Mouse (Mus musculus) stomach, postnatal 0 days (tissue): ENCODE measurements around the gene Epb42.

Experiments
- CTCF ChIP-seq: IDR thresholded peaks from 2 replicates; pipeline ENCODE4 v1.5.1; 2016; ENCODE audit warnings: antibody characterized with exemption, low read depth, mild to moderate bottlenecking, moderate library complexity
- EP300 ChIP-seq: optimal IDR thresholded peaks from 2 replicates; pipeline ENCODE3; 2016; ENCODE audit warnings: antibody characterized with exemption

DNA sequence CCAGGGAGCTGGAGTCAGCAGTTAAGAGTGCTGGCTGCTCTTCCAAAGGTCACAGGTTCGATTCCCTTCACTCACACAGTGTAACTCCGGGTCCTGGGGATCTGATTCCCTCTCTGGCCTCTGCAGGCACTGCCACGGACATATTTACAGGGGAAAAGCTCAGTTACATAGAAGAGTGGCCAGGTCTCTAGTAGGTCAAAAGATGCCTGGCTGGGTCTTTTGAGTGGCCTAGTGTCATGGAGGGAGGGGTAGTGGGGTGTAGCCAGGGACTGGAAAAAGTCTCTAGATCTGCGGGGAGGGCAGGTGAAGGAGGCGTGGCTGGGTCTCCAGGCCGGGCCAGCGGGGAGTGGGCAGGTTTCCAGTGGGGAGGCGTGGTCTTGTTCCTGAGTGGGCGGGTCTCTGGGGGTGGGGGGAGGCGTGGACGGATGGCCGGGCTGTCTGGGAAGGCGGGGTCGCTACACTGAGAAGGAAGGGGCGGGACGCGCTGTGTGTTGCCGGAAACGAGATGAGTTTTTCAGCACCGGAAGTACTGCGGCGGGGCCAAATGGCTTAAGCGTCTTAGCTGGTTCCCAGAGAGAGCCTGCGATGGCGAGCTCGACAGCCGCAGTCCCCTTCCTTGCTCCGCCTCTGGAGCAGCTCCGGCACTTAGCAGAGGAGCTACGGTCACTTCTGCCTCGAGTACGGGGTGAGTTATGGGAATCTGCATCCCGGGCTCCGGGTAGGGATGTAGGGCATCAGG is 28.8 kb downstream of the Epb42 start, which contains the start of gene Ccndbp1:
- TF ChIP-seq CTCF (no peak; the same call in 1 of the 2 replicates), EP300 (no peak)
